Mouse (Mus musculus) neural tube, postnatal 0 days (tissue): ENCODE measurements around the gene Nell2. TPM values are rescaled to one million over a fixed set of nuclear protein-coding genes. Genes with fewer than 3 reads are reported as not detected.

Source experiments
- polyA plus RNA-seq: library from polyadenylated mRNA; unstranded; fragments of >200 nt; fragmentation: Nextera tagmentation; extraction: Ambion mirVana; gene quantifications from 2 replicates; pipeline ENCODE4 v1.2.1, GENCODE M21; 2015

The Nell2 gene
- 168 and 170 TPM in 2 replicates for polyA plus RNA-seq

DNA sequence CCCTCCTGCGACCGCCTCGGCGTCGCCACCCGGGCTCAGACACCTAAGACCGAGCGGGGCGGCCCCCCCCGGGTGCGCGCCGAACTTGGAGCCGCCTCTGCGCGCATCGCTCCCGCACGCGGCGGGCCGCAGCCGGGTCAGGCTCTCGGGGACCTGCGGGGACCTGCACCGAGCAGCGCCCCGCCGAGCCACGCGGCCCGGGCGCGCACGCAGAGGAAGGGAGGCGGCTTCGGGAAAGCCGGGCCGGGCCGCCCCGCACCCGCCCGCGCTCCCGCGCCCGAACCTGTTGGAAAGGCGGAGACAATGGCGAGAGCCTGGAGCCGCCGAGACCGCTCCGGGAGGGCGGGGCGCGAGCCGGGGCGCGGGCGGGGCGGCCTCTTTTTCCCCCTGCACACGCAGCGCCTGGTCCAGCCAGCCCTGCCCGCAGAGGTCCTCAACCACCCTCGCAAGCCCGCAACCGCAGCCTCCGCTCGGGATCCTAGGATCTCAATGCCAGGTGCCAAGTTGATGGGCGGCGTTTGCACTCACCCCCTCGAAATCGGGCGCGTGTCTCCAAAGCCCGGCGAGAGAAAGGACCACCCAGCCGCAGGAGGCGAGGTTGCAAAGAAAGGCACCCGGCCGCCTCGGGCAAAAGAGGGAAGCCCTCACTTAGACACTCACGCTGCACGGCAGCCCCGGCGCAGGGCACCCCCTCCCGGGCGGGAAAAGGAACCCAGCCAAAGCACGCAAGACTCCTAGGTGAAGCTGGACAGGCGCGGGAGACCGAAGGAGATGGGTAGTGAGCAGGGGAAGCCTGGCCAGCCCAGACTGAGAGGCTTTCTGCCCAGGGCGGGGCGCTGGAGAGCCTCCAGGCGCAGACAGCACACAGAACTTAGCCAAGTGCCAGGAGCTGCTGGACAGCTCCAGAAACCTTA lies at the start of gene Nell2:
Gene Nell2 (minus strand): TSS at position 612 of the 914 bp plus-strand sequence.

Other genes starting within 250 kb of the Nell2 start
- gene Dbx2, start 127.4 kb upstream of the Nell2 start, polyA plus RNA-seq, result 42.0 and 49.8 TPM in 2 replicates